Mouse (Mus musculus) CH12.LX (cell line): ENCODE measurements around the gene Fut11.

Source experiments
- BHLHE40 ChIP-seq: IDR thresholded peaks from 2 replicates; pipeline ENCODE4 v1.6.1; 2011; ENCODE audit warnings: mild to moderate bottlenecking, low read depth, low read length, improper control_type of control experiment
- CHD2 ChIP-seq: IDR thresholded peaks from 2 replicates; pipeline ENCODE4 v1.6.1; 2011; ENCODE audit warnings: low read length, improper control_type of control experiment
- CTCF ChIP-seq, 2 experiments: IDR thresholded peaks in 1 of 2; conservative IDR thresholded peaks in 1 of 2; 2 replicates each; pipeline ENCODE4 v1.5.1; 2011 to 2012; ENCODE audit warnings: low read depth in 2 of 2, low read length in 2 of 2, improper control_type of control experiment in 1 of 2, inconsistent platforms in 1 of 2, mild to moderate bottlenecking in 1 of 2, moderate library complexity in 1 of 2
- ETS1 ChIP-seq: conservative IDR thresholded peaks from 2 replicates; pipeline ENCODE4 v1.6.1; 2012; ENCODE audit warnings: low read depth, mild to moderate bottlenecking, inconsistent platforms, low read length, improper control_type of control experiment, moderate library complexity
- HCFC1 ChIP-seq: IDR thresholded peaks from 2 replicates; pipeline ENCODE4 v1.6.1; 2012; ENCODE audit warnings: low read depth, mild to moderate bottlenecking, inconsistent platforms, low read length, improper control_type of control experiment
- MAX ChIP-seq: IDR thresholded peaks from 2 replicates; pipeline ENCODE4 v1.6.1; 2011; ENCODE audit warnings: low read length, improper control_type of control experiment
- MAZ ChIP-seq: IDR thresholded peaks from 2 replicates; pipeline ENCODE4 v1.6.1; 2012; ENCODE audit warnings: low read depth, mild to moderate bottlenecking, inconsistent platforms, low read length, improper control_type of control experiment, moderate library complexity
- POLR2A ChIP-seq: IDR thresholded peaks from 2 replicates; pipeline ENCODE4 v1.6.1; 2011; ENCODE audit warnings: low read depth, mild to moderate bottlenecking, improper control_type of control experiment, low read length
- ZKSCAN1 ChIP-seq: IDR thresholded peaks from 2 replicates; pipeline ENCODE4 v1.6.1; 2012; ENCODE audit warnings: low read depth, inconsistent platforms, low read length, improper control_type of control experiment, borderline replicate concordance

DNA sequence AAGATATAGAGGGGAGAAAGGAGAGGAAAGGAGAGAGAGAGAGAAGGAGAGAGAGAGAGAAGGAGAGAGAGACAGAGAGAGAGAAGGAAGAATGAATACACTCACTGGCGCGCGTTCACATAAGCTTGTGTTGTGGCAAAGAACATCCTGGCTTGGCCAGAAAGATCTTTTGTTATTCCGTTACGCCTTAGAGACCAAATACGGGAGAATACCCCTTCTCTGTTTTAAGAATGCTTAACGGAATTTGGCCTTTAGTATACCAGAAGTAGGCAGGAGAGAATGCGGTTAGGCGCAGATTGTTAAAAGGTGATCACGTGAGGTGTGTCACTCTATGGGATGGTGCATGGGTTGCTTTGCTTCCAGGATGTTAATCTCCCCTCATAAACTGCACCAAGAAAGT is 13.5 kb downstream of the Fut11 start:
- TF ChIP-seq MAX, result no peak
- no peak for TF ChIP-seq CTCF (conservative IDR thresholded peaks at IDR 0.05 in 1 of 2, IDR thresholded peaks at IDR 0.05 in 1 of 2; ENCODE audit: low read depth in 2 of 2, low read length in 2 of 2)
- no peak for TF ChIP-seq ETS1
- TF ChIP-seq MAZ, result no peak
- no peak for TF ChIP-seq POLR2A
- TF ChIP-seq ZKSCAN1, result no peak
- TF ChIP-seq BHLHE40, result peak; percentile 76
- no peak for TF ChIP-seq HCFC1
- TF ChIP-seq CHD2, result no peak
